Mouse (Mus musculus) spleen, postnatal 4 days (tissue): ENCODE data around the gene Col4a3.

Experiments
- DNase-seq, 2 experiments: peaks; one replicate each; pipeline ENCODE4 v3.0.0; 2022; ENCODE audit warnings: low spot score in 2 of 2

Col4a3 gene

DNA sequence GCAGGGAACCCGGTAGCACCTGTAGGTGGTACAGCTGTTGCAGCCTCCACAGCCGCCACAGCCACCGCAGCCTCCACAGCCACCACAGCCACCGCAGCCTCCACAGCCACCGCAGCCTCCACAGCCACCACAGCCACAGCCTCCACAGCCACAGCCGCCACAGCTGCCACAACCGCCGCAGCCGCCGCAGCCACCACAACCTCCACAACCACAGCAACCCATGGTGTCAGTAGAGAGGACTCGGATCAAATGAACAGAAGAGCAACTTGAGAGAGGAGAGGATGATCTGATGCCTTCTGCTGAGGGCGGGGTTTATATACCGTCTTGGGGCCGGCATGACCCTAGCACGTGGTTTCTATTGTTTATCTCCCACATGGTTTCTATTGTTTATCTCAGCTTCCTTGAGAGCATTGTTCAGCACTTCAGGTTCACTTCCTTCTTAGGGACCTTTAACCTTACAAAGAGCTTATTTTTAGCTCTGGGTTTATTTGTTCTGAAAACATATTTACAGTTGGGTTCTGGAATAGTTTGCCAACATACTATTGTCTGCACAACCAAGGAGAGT, 184.4 kb downstream of the Col4a3 start, which contains the start of gene Gm47791:
Gene Gm47791, minus strand, starts transcription at position 222 of the 565 bp plus-strand sequence.
- no peak for DNase-seq
